Mouse (Mus musculus): ENCODE results near the gene Foxk2. TPM values are rescaled to one million over a fixed set of nuclear protein-coding genes. Genes with fewer than 3 reads are reported as not detected.
"Not testable (repeated sequence)": the region's sequence is repeated elsewhere in the genome, so short reads cannot be mapped to it uniquely, and the experiment has no call there.

Gene Foxk2
- polyA plus RNA-seq, 1 experiment from 2014 or later, result 11.3 TPM

- H3K4me2 ChIP-seq, result no peak overlapping the region
These were observed 87.2 kb downstream of the Foxk2 start for GRCm38 (mm10) chr11:121347036-121347435.

DNA sequence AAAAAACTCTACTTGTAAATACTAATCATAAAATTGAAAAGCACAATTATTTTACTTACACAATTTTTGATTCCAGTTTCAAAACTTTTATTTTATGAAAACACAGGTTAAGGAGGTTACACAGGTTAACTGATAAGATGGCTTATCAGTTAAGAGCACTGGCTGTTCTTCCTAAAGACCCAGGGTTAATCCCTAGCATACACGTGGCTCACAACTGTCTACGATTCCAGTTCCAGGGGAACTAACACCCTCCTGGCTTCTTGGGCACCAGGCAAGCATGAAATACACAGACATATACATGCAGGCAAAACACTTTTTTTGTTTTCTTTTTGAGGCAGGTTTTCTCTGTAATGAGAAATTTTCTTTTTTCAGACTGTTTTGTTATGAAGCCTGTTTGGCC lies 88.4 kb downstream of the Foxk2 start:
- no peaks in the 10 kb centered on the region for H3K27me3 ChIP-seq (ENCODE audit: insufficient read depth, low read length)
- 81% methylated on average over 2 of the region's 2 CpGs for WGBS
- no peaks in the 10 kb centered on the region for H3K9me3 ChIP-seq (ENCODE audit: low read depth, low read length)
- H3K4me2 ChIP-seq, result no peak overlapping the region
- no peak overlapping the region for H3K4me3 ChIP-seq (ENCODE audit: low read depth, low read length)
- peaks cover 5% of the 10 kb centered on the region; the same call in 1 of the 2 replicates for H3K4me1 ChIP-seq (ENCODE audit: insufficient read depth)
- DNase-seq, result no peak
- no peak for TF ChIP-seq CTCF (IDR thresholded peaks at IDR 0.05; ENCODE audit: low read depth)
- H3K27ac ChIP-seq (ENCODE audit: low read depth), result no peak overlapping the region
- peaks cover 30% of the 10 kb centered on the region for H3K36me3 ChIP-seq (ENCODE audit: insufficient read depth)
- H3K9ac ChIP-seq, result no peak overlapping the region
- ATAC-seq (ENCODE audit: insufficient read depth), result no peak

More at GRCm38 (mm10) chr11:121347036-121347435, 87.2 kb downstream of the Foxk2 start:
- H3K36me3 ChIP-seq (ENCODE audit: insufficient read depth), result peaks cover 28% of the 10 kb centered on the region
- no peak overlapping the region for H3K4me3 ChIP-seq (ENCODE audit: low read depth, low read length)
- no peak for ATAC-seq (ENCODE audit: insufficient read depth)
- no peaks in the 10 kb centered on the region for H3K9me3 ChIP-seq (ENCODE audit: low read depth, low read length)
- no peaks in the 10 kb centered on the region for H3K4me1 ChIP-seq (ENCODE audit: insufficient read depth)
- no peak overlapping the region for H3K9ac ChIP-seq
- no peak for DNase-seq
- TF ChIP-seq CTCF (IDR thresholded peaks at IDR 0.05; ENCODE audit: low read depth), result no peak
- H3K27ac ChIP-seq (ENCODE audit: low read depth), result no peak overlapping the region
- 92% methylated on average over 2 of the region's 2 CpGs for WGBS
- no peaks in the 10 kb centered on the region for H3K27me3 ChIP-seq (ENCODE audit: insufficient read depth, low read length)

DNA sequence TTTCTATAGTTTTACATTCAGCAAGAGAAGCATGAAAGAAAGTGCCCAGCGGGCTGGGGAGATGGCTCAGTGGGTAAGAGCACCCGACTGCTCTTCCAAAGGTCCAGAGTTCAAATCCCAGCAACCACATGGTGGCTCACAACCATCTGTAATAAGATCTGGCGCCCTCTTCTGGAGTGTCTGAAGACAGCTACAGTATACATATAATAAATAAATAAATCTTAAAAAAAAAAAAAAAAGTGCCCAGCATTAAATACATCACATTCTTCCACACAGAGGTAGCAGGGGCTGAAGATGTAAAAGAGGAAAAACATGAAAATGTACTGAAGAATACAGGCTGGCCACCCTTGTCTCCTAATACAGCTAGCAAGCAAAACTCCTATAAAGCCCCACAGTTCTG lies 88.9 kb downstream of the Foxk2 start:
- not testable (repeated sequence) for H3K4me1 ChIP-seq (ENCODE audit: insufficient read depth); H3K9ac ChIP-seq; H3K27ac ChIP-seq (ENCODE audit: low read depth); DNase-seq; H3K9me3 ChIP-seq (ENCODE audit: low read depth, low read length); H3K4me2 ChIP-seq; H3K4me3 ChIP-seq (ENCODE audit: low read depth, low read length); ATAC-seq (ENCODE audit: insufficient read depth); H3K27me3 ChIP-seq (ENCODE audit: insufficient read depth, low read length)
- 0 out of 2 replicates have a peak, but pooled peaks have one; percentile 6 for TF ChIP-seq CTCF (IDR thresholded peaks at IDR 0.05; ENCODE audit: low read depth)
- peaks cover 30% of the 10 kb centered on the region for H3K36me3 ChIP-seq (ENCODE audit: insufficient read depth)
- WGBS, result 88% methylated on average over 3 of the region's 3 CpGs

DNA sequence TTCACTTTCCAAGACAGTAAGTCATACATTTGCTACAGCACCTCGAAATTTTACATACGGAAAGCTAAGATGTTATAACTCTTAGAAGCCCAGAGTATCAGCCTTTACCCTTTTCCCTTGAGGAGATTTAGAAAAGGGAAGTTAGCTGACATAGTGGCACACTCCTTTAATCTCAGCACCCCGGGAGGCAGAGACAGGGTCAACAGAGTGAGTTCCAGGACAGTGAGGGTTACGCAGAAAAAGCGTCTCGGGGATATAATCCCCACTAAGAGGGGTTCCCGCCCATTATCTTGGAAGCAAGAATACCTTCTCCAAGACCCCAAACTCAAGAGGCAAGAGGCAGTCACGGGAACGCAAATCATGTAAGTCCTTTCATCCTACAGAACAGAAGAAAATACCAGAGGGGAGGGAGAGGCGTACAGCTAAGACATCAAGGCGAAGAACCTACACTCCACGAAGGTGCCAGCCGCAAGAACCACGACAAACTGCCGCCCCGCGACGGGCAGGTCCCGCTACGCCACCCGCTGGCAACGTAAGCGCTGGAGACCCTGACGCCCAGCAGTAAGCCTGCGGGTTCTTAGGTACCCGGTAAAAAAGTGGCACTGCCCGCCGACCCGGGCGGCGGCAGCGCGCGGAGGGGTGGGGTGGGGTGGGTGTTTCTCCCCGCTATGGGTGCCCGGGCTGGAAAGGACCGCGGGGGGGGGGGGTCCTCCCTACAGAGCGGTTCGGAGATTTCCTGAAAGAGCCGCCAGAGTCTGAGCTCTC lies 93.7 kb downstream of the Foxk2 start:
- Histone ChIP-seq H3K9me3 (ENCODE audit: low read depth, low read length) (no peaks in the 10 kb centered on the region), H3K4me2 (peak overlapping the region; percentile 94), H3K9ac (peak overlapping the region; percentile 98), H3K27ac (ENCODE audit: low read depth) (peak overlapping the region; percentile 84), H3K4me1 (ENCODE audit: insufficient read depth) (peaks cover 8% of the 10 kb centered on the region; the same call in 1 of the 2 replicates), H3K27me3 (ENCODE audit: insufficient read depth, low read length) (no peaks in the 10 kb centered on the region), H3K36me3 (ENCODE audit: insufficient read depth) (0 out of 2 replicates have a peak, but pooled peaks cover 9% of the 10 kb centered on the region), H3K4me3 (ENCODE audit: low read depth, low read length) (peak overlapping the region; percentile 97)
- DNase-seq (peak; percentile 34), ATAC-seq (ENCODE audit: insufficient read depth) (0 out of 2 replicates have a peak, but pooled peaks have one; percentile 5)
- WGBS, result 3% methylated on average over 41 of the region's 41 CpGs
- no peak for TF ChIP-seq CTCF (IDR thresholded peaks at IDR 0.05; ENCODE audit: low read depth)

DNA sequence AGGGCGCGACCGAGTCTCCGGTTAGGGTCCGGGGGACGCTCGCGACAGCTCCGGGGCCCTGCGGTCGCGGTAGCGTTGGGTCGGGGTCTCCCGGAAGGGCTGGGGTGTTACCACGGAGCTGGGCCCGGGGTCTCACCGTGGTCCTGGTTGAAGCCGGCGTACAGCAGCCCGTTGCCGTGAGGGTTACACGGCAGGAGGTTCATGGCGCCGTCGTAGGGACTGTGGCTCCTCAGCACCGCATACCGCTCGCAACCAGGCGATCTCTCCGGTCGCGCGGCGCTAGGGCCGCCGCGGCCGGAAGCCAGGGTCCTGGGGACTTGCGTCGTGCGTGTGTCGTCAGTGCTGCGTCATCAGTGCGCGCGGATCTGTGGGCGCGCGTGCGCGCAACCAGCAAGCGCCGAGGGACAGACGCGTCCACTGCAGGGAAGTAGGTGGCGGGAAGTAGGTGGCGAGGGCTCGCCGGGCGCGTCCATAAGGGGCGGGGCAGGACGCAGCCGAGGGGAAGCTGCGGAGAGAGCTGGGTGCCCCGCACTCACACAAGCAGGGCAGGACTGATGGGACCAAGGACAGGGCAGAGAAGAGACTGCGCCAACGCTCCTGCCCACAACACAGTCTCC lies 94.4 kb downstream of the Foxk2 start, which contains the start of gene Wdr45b:
Gene Wdr45b, minus strand, starts transcription at position 355 of the 617 bp plus-strand sequence.
- WGBS, result under 1% methylated on average over 66 of the region's 69 CpGs

More for the DNA sequence above, 94.4 kb downstream of the Foxk2 start, which contains the start of gene Wdr45b:
- peak within 1 kb of the TSS; percentile 98 for H3K9ac ChIP-seq
- H3K27me3 ChIP-seq (ENCODE audit: insufficient read depth, low read length), result no peaks in the 10 kb centered on the region
- 0 out of 2 replicates have a peak, but pooled peaks cover 3% of the 10 kb centered on the region for H3K36me3 ChIP-seq (ENCODE audit: insufficient read depth)
- H3K27ac ChIP-seq (ENCODE audit: low read depth), result peak within 1 kb of the TSS; percentile 84
- H3K9me3 ChIP-seq (ENCODE audit: low read depth, low read length), result no peaks in the 10 kb centered on the region
- DNase-seq (peak; percentile 100), ATAC-seq (ENCODE audit: insufficient read depth) (peak; percentile 97)
- no peak for TF ChIP-seq CTCF (IDR thresholded peaks at IDR 0.05; ENCODE audit: low read depth)
- peaks cover 8% of the 10 kb centered on the region; the same call in 1 of the 2 replicates for H3K4me1 ChIP-seq (ENCODE audit: insufficient read depth)
- peak within 1 kb of the TSS; percentile 97 for H3K4me3 ChIP-seq (ENCODE audit: low read depth, low read length)
- peak within 1 kb of the TSS; percentile 94 for H3K4me2 ChIP-seq

Other genes with a start within 250 kb of the Foxk2 start
- gene Cd7, start 220.6 kb upstream of the Foxk2 start, polyA plus RNA-seq (2014; fragmentation: Nextera tagmentation; extraction: Ambion mirVana), result 0.26 TPM in 1 of 2 replicates, not detected in the other
- gene Sectm1b, start 196.4 kb upstream of the Foxk2 start, polyA plus RNA-seq (2014; fragmentation: Nextera tagmentation; extraction: Ambion mirVana), result not detected in 2 replicates
- 0.30 TPM in 1 of 2 replicates, not detected in the other for gene Sectm1a, start 178.8 kb upstream of the Foxk2 start, polyA plus RNA-seq (2014; fragmentation: Nextera tagmentation; extraction: Ambion mirVana)
- gene Tex19.2, start 141.3 kb upstream of the Foxk2 start, polyA plus RNA-seq (2014; fragmentation: Nextera tagmentation; extraction: Ambion mirVana), result not detected in 2 replicates
- gene Tex19.1, start 113.8 kb upstream of the Foxk2 start, polyA plus RNA-seq (2014; fragmentation: Nextera tagmentation; extraction: Ambion mirVana), result 0.11 TPM in 1 of 2 replicates, not detected in the other
- not detected in 2 replicates for gene Uts2r, start 99.7 kb upstream of the Foxk2 start, polyA plus RNA-seq (2014; fragmentation: Nextera tagmentation; extraction: Ambion mirVana)
- gene Hexdc, start 55.6 kb upstream of the Foxk2 start, polyA plus RNA-seq (2014; fragmentation: Nextera tagmentation; extraction: Ambion mirVana), result 7.4 and 9.4 TPM in 2 replicates
- 25.1 and 26.2 TPM in 2 replicates for gene Ogfod3, start 55.3 kb upstream of the Foxk2 start, polyA plus RNA-seq (2014; fragmentation: Nextera tagmentation; extraction: Ambion mirVana)
- gene Cybc1, start 30.7 kb upstream of the Foxk2 start, polyA plus RNA-seq (2014; fragmentation: Nextera tagmentation; extraction: Ambion mirVana), result 29.1 and 35.7 TPM in 2 replicates
- gene Narf, start 22.7 kb upstream of the Foxk2 start, polyA plus RNA-seq (2014; fragmentation: Nextera tagmentation; extraction: Ambion mirVana), result 39.6 and 44.7 TPM in 2 replicates
- gene Wdr45b, start 94.5 kb downstream of the Foxk2 start, polyA plus RNA-seq (2014; fragmentation: Nextera tagmentation; extraction: Ambion mirVana), result 110 and 111 TPM in 2 replicates
- 3.0 and 4.7 TPM in 2 replicates for gene Rab40b, start 128.3 kb downstream of the Foxk2 start, polyA plus RNA-seq (2014; fragmentation: Nextera tagmentation; extraction: Ambion mirVana)
- 5.6 TPM in 2 replicates for gene Fn3krp, start 161.4 kb downstream of the Foxk2 start, polyA plus RNA-seq (2014; fragmentation: Nextera tagmentation; extraction: Ambion mirVana)
- gene Fn3k, start 174.9 kb downstream of the Foxk2 start, polyA plus RNA-seq (2014; fragmentation: Nextera tagmentation; extraction: Ambion mirVana), result 0.23 and 0.33 TPM in 2 replicates
- 36.8 and 41.3 TPM in 2 replicates for gene Tbcd, start 192.0 kb downstream of the Foxk2 start, polyA plus RNA-seq (2014; fragmentation: Nextera tagmentation; extraction: Ambion mirVana)

All from lung, embryonic 14.5 days (tissue).